Mouse (Mus musculus) embryonic facial prominence, embryonic 14.5 days (tissue): ENCODE data around the gene Ccdc171. TPM values are rescaled to one million over a fixed set of nuclear protein-coding genes. Genes with fewer than 3 reads are reported as not detected.
A peak's percentile ranks its signal among the peaks of the same experiment; 100 is the strongest.

Experiments used
- ATAC-seq: fragments of 200-750 bp; cut with Nextera tagmentation; 2 replicates; pipeline ENCODE4 v1.8.0; 2017; ENCODE audit warnings: low read depth, moderate number of reproducible peaks, moderate TSS enrichment
- DNase-seq: peaks from one replicate; pipeline ENCODE4 v3.0.0-alpha.2; 2015; ENCODE audit warnings: low spot score
- H3K27ac ChIP-seq: fragments of 300-500 bp; sonication (generic); replicated peaks from 2 replicates; pipeline ENCODE4 v1.5.1; 2014; ENCODE audit warnings: low read depth, mild to moderate bottlenecking, low read length, moderate library complexity
- H3K27me3 ChIP-seq: fragments of 300-500 bp; sonication (generic); replicated peaks from 2 replicates; pipeline ENCODE4 v1.6.1; 2014; ENCODE audit warnings: low read length; ENCODE audit not compliant: control insufficient read depth, insufficient read depth
- H3K36me3 ChIP-seq: fragments of 300-500 bp; sonication (generic); 2 replicates; pipeline ENCODE4 v1.6.1; 2014; ENCODE audit warnings: low read length, mixed read lengths; ENCODE audit not compliant: control insufficient read depth, insufficient read depth
- H3K4me1 ChIP-seq: fragments of 300-500 bp; sonication (generic); 2 replicates; pipeline ENCODE4 v1.6.1; 2014; ENCODE audit warnings: antibody characterized with exemption, low read length; ENCODE audit not compliant: control insufficient read depth, insufficient read depth
- H3K4me2 ChIP-seq: fragments of 300-500 bp; sonication (generic); 2 replicates; pipeline ENCODE4 v1.6.1; 2014; ENCODE audit warnings: low read depth, mild to moderate bottlenecking, low read length, moderate library complexity, mixed read lengths
- H3K4me3 ChIP-seq: fragments of 300-500 bp; sonication (generic); 2 replicates; pipeline ENCODE4 v1.5.1; 2014; ENCODE audit warnings: low read depth, mild to moderate bottlenecking, low read length
- H3K9ac ChIP-seq: fragments of 300-500 bp; sonication (generic); 2 replicates; pipeline ENCODE4 v1.6.1; 2014; ENCODE audit warnings: low read depth, mild to moderate bottlenecking, low read length, moderate library complexity, mixed read lengths
- H3K9me3 ChIP-seq: fragments of 300-500 bp; sonication (generic); 2 replicates; pipeline ENCODE4 v1.6.1; 2016; ENCODE audit warnings: low read length; ENCODE audit not compliant: control insufficient read depth
- WGBS: fragments of 180-500 bp; shearing (Covaris S2); extraction: QIAGEN DNeasy Blood & Tissue Kit; methylation state at CpG from one replicate; pipeline ENCODE4 v1.1.7; 2014; 5-methylcytosine and 5-hydroxymethylcytosine counted together
- polyA plus RNA-seq: library from polyadenylated mRNA; unstranded; fragments of >200 nt; fragmentation: Nextera tagmentation; extraction: Ambion mirVana; gene quantifications from 2 replicates; pipeline ENCODE4 v1.2.1, GENCODE M21; 2014

Ccdc171 gene
- polyA plus RNA-seq, 1 experiment from 2014 or later = 4.0 TPM

DNA sequence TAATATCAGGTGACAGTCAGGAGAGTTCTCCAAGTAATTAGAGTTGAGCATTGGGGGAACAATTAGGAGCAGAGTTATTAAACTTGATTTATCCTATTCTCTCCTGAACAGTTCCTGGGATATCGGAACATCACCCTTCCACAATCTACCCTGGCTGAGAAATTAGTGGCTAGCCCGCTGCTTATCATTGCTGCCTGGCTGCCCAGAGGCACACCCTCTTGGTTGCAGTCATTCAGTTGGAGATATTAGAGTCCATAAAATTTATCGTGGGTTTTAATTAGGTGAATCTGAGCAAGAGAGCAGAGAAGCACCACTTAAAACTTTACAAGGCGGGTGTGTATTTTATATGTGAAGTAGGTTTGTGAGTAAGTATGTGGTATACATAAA is 214.5 kb downstream of the Ccdc171 start:
- no peak for DNase-seq
- peak; percentile 68 for ATAC-seq

DNA sequence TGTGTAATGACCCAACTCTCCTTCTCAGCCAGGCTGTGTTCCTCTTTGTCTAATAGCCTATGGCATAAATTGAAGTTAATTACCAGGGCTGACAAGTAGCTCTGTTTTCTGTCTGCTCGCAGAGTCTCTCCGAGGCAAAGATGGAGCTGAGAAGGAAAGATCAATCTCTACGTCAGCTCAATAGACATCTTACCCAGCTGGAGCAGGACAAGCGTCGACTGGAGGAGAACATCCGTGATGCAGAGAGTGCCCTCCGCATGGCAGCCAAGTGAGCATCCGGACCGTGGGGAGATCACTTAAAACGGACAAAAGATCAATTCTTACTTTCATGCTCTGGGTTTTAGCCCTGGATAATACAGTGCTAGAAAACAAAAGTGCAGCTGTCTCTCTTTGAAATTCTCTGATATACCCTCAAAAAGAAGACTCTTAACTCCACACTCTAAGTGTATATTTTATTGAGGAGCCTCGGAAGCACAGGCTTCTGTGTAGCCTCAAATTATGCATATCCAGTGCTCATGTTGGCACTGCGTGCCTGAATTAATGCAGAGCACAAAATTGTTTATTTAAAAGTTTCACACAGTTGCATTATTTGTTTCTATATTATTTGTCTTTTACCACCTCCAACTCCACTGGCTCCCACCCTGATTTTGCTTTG is 217.6 kb downstream of the Ccdc171 start:
- H3K4me1 ChIP-seq = no peaks in the 10 kb centered on the region
- H3K36me3 ChIP-seq = no peaks in the 10 kb centered on the region
- no peaks in the 10 kb centered on the region for H3K9me3 ChIP-seq
- H3K27me3 ChIP-seq = no peaks in the 10 kb centered on the region
- H3K27ac ChIP-seq = no peak overlapping the region
- H3K4me3 ChIP-seq = no peak overlapping the region
- no peak for ATAC-seq
- 50% methylated on average over 12 of the region's 12 CpGs for WGBS
- DNase-seq = no peak
- no peak overlapping the region for H3K4me2 ChIP-seq
- no peak overlapping the region for H3K9ac ChIP-seq

More for the DNA sequence above, 214.5 kb downstream of the Ccdc171 start:
- Histone ChIP-seq H3K4me3 (no peak overlapping the region), H3K27me3 (no peaks in the 10 kb centered on the region), H3K9ac (no peak overlapping the region), H3K36me3 (no peaks in the 10 kb centered on the region), H3K9me3 (no peaks in the 10 kb centered on the region), H3K4me2 (no peak overlapping the region), H3K4me1 (no peaks in the 10 kb centered on the region), H3K27ac (no peak overlapping the region)
- WGBS = 84% methylated on average over 4 of the region's 4 CpGs

DNA sequence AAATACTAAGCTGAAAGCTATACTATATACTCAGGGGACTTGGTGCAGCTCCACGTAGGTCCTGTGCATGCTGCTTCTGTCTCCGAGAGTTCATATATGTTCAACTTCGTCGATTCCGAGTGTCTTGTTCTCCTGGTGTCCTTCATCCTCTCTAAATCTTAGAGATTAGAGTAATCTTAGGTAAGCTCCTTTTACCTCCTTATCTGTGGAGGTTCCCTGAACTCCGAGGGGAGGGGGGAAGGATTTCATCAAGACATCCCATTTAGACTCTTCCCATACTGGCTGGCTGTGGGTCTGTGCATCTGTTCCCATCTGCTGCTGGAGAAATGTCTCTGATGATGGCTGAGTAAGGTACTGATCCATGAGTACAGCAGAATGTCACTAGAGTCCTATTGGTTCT is 249.8 kb downstream of the Ccdc171 start:
- 90% methylated on average over 6 of the region's 6 CpGs for WGBS
- Histone ChIP-seq H3K4me1 (no peaks in the 10 kb centered on the region), H3K4me3 (no peak overlapping the region), H3K27me3 (no peaks in the 10 kb centered on the region), H3K4me2 (no peak overlapping the region), H3K9ac (no peak overlapping the region), H3K27ac (no peak overlapping the region), H3K36me3 (no peaks in the 10 kb centered on the region), H3K9me3 (peaks cover 10% of the 10 kb centered on the region; the same call in 1 of the 2 replicates)
- no peak for ATAC-seq
- DNase-seq = no peak

DNA sequence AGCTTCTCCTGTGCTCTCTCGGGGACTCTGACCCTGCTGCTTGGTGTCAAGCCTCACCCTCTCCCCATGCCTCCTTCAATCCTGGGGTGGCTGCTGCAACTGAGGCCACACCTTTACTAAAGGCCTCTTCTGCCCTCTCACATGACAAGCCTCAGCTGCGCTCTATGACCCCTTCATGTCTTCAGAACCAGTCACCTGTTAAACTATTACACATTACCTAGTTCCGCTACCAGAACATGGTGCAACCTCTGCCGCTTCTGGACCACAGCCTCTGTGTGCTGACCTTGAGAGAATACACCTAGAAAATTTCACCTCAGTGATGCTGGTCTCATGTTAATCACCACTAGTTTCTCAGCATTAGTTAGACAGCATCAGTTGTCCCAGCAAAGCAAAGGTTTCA is 254.7 kb downstream of the Ccdc171 start:
- no peaks in the 10 kb centered on the region for H3K4me1 ChIP-seq
- no peak overlapping the region for H3K4me2 ChIP-seq
- ATAC-seq (no peak), DNase-seq (no peak)
- H3K4me3 ChIP-seq = no peak overlapping the region
- H3K27ac ChIP-seq = no peak overlapping the region
- H3K36me3 ChIP-seq = no peaks in the 10 kb centered on the region
- H3K27me3 ChIP-seq = no peaks in the 10 kb centered on the region
- H3K9me3 ChIP-seq = peaks cover 10% of the 10 kb centered on the region; the same call in 1 of the 2 replicates
- no peak overlapping the region for H3K9ac ChIP-seq
- 93% methylated on average over 4 of the region's 4 CpGs for WGBS

DNA sequence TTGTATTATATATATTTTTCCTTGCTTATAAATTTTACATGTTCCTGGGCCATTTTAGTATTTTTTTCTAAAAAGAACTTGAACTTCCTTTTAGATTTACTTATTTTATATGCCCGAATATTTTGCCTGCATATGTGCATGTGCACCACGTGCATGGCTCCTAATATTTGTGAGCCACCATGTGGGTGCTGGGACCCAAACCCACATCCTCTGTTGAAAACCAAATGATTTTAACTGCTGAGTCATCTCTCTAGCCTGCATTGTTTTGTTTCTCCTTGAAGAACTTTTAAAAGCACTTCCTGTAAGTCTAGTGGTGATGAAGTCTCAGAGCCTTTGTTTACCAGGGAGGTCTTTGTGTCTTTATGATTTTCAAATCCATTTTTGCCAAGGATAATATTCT is 259.8 kb downstream of the Ccdc171 start:
- DNase-seq (no peak), ATAC-seq (no peak)
- no peaks in the 10 kb centered on the region for H3K4me1 ChIP-seq
- no peak overlapping the region for H3K4me3 ChIP-seq
- no peak overlapping the region for H3K9ac ChIP-seq
- no peak overlapping the region for H3K27ac ChIP-seq
- H3K4me2 ChIP-seq = no peak overlapping the region
- no peaks in the 10 kb centered on the region for H3K36me3 ChIP-seq
- H3K9me3 ChIP-seq = no peaks in the 10 kb centered on the region
- WGBS = 85% methylated on average over 2 of the region's 2 CpGs
- no peaks in the 10 kb centered on the region for H3K27me3 ChIP-seq

DNA sequence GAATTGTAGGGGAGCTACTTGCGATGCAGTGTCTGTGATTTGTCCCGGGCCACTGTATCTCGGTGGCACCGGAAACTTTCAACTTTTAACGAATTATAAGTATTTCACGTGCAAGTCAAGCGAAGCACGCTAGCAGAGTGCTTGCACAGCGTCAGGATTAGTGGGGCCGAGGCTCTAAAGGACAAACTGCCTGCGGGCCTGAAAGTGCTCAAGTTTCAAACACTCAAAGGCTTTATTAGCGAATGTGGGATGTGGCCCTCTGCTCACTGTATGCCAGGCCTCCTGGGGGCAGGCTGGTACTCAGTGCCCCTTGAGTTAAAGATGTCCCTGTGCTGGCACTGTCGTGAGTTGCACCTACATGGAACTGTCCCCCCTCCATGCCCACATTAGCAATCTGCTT is 266.5 kb downstream of the Ccdc171 start:
- no peak overlapping the region for H3K27ac ChIP-seq
- no peaks in the 10 kb centered on the region for H3K27me3 ChIP-seq
- ATAC-seq = no peak
- no peak overlapping the region for H3K4me3 ChIP-seq
- no peaks in the 10 kb centered on the region for H3K36me3 ChIP-seq
- H3K4me1 ChIP-seq = peaks cover 4% of the 10 kb centered on the region; the same call in 1 of the 2 replicates
- peak; percentile 56 for DNase-seq
- no peak overlapping the region for H3K9ac ChIP-seq
- H3K9me3 ChIP-seq = no peaks in the 10 kb centered on the region
- WGBS = 19% methylated on average over 13 of the region's 13 CpGs
- H3K4me2 ChIP-seq = no peak overlapping the region

DNA sequence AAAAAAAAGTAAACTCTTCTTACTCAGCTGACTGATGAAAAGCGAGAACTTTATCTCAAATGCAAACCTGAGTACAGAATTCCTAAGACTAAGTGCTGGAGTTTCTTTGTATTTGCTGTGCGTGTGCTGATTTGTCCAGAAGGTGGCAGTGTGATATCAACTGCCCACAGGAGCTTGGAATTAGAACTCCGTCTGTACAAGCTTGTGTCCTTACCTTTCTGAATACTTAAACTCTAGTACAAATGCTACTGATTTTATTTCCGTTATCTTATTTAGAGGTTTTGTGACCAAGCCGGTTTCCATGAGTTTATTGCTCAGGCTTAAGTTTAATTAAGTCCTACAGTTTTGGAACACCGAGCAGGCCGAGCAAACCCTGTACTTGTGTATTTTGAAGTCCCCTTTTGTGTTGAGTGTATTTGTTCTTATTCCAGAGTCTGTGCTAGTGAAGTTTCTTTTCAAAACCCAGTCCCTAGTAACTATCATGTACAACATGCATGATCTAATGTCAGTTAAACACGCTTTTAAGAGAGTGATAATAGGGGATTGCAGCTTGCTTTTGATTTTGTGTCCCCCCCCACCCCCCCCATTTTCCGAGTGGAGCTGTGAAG is 269.1 kb downstream of the Ccdc171 start:
- H3K9ac ChIP-seq = no peak overlapping the region
- no peaks in the 10 kb centered on the region for H3K36me3 ChIP-seq
- no peaks in the 10 kb centered on the region for H3K27me3 ChIP-seq
- WGBS = 17% methylated on average over 9 of the region's 9 CpGs
- H3K27ac ChIP-seq = no peak overlapping the region
- peaks cover 4% of the 10 kb centered on the region; the same call in 1 of the 2 replicates for H3K4me1 ChIP-seq
- H3K9me3 ChIP-seq = no peaks in the 10 kb centered on the region
- peak overlapping the region; percentile 24; the same call in 1 of the 2 replicates for H3K4me2 ChIP-seq
- peak; percentile 80 for ATAC-seq
- DNase-seq = peak; percentile 88
- no peak overlapping the region for H3K4me3 ChIP-seq

DNA sequence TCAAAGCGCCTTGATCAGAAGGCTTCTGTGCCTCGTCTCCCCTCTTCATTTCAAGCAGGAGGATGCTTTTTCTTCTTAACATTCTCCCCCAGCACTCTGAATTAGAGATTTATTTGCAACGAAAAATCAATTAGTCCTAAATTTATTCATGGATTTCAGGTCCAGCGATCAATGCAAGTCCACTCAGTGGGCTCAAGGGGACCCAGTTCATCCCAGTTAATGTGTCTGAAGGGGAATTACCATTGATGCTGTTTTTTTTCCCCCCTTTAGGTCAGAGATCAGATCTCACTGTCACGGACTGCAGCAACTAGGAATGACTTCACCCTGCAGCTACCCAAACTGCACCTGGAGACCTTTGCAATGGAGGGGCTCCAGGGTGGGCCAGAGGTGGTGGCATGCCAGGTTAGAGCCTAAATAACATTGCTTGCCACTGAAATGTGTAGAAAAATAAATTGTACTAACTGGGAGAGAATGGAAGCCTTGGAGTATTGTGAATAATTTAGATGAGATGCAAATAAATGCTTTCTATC is 269.6 kb downstream of the Ccdc171 start:
- ATAC-seq = no peak
- H3K36me3 ChIP-seq = no peaks in the 10 kb centered on the region
- DNase-seq = no peak
- 0 out of 2 replicates have a peak overlapping the region, but pooled peaks have one; percentile 24 for H3K4me2 ChIP-seq
- WGBS = 41% methylated on average over 5 of the region's 5 CpGs
- peaks cover 4% of the 10 kb centered on the region; the same call in 1 of the 2 replicates for H3K4me1 ChIP-seq
- no peak overlapping the region for H3K27ac ChIP-seq
- H3K9ac ChIP-seq = no peak overlapping the region
- H3K27me3 ChIP-seq = no peaks in the 10 kb centered on the region
- H3K4me3 ChIP-seq = no peak overlapping the region
- H3K9me3 ChIP-seq = no peaks in the 10 kb centered on the region
